Mouse (Mus musculus): ENCODE data around the gene Gm49510.
A peak's percentile ranks its signal among the peaks of the same experiment; 100 is the strongest.

The Gm49510 gene

DNA sequence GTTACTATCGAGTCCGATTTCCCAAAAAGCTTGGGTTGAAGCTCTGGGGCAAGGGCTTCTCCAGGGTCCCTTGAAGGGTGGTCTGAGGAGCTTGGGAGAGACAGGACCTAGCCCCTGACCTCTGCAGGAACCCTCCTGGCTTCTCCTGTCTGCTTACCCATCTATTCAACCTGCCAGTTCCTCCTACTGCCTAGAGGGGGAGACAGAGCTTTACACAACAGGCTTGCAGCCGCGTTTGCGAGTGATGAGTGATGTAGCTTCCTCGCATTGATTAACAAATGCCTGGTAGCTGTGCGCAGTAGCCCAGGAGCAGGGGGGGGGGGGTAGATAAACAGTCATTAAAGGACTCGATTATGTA, 16.2 kb downstream of the Gm49510 start:
- peak; percentile 81 for DNase-seq (ENCODE audit: low spot score)

DNA sequence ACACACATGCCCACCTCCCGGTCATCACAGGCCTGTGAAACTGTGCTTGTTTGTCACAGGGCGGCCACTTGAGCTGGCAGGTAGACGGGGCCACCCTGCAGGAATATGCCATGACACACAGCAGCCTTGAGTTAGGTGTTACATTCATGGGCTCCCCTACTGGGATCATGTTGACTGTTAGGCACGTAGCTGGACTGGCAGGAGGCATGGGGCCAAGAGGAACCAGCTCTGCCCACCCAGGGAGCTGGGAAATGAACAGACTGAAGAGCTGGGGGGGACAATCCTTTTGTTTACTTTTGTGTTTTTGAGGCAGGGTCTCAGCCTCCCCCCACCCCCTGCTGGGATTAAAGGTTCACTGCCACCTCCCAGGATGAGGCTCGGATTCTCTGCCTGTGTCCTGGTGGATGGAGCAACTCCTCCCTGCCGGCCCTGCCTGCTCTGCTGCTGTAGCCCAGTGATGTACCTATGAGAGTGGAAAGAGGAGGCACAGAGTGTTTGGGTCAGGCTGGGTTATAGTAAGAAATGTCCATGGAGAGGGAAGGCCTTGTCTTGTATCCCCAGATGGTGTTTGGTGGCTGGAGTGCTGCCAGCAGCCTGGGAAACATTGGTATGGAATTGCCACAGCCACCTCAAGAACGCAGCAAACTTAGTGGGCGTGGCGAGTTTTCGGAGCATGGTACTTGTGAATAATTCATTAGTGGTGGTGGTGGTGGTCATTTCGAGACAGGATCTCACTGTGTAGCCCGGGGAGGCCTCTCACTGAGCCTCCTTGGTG, 16.8 kb downstream of the Gm49510 start:
- no peak for DNase-seq (ENCODE audit: low spot score)

DNA sequence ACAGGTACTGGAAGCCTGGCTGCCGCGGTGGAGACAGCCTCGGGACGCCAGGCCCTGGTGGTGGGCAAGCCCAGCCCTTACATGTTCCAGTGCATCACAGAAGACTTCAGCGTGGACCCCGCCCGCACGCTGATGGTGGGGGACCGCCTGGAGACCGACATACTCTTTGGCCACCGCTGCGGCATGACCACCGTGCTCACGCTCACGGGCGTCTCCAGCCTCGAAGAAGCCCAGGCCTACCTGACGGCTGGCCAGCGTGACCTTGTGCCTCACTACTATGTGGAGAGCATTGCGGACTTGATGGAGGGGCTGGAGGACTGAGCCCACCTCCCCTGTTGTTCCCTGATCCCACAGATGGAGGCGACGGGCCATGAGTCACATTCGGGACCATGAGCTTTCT, 18.7 kb downstream of the Gm49510 start:
- DNase-seq (ENCODE audit: low spot score), result no peak

DNA sequence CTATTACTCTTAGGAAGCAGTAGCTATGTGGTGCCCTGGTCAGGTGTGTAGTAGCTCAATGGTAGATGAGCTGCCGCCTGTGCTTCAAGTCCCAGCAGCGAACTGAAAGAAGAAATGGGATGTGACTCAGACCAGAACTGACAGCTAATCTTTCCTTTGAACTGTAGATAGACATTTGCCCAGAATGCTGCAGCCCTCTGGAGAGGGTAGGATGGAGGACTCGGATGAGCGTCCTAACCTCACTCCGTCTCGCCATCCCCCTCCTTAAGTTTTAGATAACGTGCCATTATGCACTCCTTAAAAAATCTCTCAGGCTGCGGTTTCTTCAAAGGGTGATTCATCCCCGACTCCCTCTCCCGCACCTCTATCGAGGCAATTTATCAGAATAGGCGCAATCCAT, 20.4 kb downstream of the Gm49510 start:
- DNase-seq (ENCODE audit: low spot score), result no peak

DNA sequence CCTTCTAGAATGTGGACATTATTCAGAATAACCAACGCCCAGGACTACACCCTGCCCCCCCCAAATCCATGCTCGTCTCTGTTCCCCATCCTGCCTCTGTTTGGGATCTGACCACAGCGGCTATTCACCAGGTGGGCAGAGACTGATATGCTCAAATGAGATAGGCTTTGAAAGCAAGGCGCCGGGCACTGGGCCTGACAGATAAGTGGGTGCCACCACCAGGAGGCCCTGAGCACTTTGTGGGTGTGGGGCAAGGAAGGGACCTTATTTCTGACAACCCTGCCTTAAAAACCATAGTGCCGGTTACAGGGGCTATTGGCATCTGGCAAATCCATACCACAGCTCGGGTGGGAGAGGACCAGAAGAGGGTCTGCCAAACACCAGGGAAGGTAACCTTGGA, 23.2 kb downstream of the Gm49510 start:
- no peak for DNase-seq (ENCODE audit: low spot score)

DNA sequence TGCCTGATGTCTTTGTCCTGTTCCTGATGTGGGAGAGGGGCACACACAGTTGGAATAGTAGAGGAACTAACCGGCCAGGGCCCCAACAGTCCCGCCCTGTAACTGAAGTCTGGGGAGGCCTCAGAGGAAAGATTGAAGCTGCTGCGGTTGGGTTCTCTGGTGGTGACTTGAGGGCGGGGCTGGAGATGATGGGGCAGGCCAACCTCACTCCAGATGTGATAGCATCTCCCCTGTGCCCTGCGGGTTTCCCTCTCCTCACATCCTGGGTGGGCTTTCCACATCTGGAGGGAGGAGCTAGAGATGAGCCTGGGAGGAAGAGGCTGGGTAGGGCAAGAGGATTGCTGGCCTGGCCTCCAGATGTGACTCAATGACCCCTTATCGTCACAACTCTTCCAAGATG, 24.1 kb downstream of the Gm49510 start:
- peak; percentile 80 for DNase-seq (ENCODE audit: low spot score)

DNA sequence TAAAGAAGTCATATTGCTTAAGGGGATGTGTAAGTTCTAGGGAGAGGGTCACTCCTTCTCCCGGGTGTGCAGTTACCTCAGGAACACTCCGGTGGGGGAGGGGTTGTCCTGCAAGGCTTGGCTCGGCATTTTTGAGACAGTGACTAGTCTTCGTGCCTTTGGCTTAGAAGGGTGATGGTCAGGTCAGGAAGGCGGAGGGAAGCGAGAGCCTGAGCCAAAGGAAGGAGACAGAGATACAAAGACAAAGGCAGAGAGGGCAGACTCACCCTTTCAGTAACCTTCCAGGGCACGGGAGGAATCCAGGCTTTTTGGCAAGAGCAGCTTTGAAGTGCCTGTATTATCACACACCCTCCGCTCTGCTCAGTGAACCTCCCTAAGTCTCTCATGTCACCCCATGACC, 25.7 kb downstream of the Gm49510 start:
- DNase-seq (ENCODE audit: low spot score), result no peak

DNA sequence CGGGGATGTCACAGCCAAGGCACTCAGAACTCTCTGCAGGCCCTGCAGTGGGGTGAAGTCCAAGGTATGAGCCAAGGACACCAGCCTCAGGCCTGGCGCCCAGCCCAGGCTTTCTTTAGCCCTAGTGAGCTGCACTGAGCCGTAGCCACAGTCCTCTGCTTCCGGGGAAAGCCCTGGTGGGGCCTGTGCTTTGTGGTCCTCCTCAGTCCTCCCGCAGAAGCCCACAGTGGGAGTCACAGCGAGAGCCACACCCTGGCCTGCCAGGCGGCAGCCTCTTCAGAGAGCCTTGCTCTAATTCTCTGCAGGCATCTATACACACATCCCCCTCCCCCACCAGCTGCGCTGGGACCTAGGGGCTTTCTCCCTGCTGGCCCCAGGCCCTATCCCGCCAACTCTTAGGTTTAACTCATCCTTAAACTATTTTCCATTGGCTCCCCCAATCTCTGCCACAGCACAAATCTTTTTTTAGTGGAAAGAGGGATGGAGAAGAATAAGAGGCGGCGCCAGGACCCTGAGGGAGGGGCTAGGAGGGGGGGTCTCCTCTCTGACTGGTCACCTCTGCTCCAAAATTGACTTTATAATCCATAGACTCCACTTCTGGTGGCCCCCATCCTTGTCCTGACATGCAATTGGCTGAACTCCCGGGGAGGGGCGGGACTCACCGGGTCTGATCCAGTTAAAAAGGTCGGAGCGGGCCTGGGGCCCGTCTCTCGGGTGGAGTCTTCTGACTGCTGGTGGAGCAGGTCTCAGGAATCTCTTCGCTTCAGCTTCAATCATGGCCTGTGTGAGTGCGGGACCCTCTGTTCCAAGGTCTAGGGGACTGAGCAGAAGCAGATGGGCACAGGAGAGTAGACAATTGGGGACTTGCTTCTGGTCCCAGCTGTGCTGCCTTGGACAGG, 26.8 kb downstream of the Gm49510 start, which contains the start of gene Lgals1:
TSS of gene Lgals1 (plus strand) at position 705 of the 899 bp plus-strand sequence.
- peak; percentile 53 for DNase-seq (ENCODE audit: low spot score)

DNA sequence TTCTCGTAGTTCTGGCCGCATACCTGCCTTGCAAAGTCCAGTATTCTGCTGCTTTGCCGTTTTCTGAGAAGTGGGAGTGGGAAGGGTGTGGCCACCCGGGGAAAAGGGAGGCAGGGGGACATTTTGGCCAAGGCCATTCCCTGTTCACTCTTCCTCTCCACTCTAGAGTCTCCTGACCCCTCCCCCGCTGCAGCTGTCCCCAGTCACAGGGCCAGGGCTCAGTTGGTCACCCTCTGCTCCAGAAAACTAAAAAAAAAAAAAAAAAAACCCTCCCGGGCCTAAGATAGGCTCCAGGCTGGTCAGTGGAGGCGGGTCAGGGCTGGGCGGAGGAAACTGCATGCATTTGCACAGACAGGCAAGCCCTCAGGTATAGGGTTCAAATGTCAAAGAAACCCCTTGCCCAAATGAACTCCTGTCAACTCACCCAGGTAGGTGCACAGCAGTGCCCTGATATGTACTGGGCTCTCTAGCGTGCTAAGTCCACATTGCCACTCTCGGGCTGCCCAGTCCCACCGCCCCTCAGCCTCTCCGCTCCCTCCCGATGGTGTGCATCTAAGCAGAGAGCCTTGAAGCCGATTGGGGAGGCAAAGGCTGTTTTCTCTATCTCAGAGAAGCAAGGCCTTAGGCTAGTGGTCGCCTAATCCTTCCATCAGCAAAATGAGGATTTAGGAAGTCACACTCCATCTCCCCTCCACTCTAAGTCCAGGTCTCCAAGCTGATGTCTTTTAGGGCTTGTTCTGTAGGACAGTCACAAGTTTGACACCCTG, 27.7 kb downstream of the Gm49510 start:
- DNase-seq (ENCODE audit: low spot score), result no peak

DNA sequence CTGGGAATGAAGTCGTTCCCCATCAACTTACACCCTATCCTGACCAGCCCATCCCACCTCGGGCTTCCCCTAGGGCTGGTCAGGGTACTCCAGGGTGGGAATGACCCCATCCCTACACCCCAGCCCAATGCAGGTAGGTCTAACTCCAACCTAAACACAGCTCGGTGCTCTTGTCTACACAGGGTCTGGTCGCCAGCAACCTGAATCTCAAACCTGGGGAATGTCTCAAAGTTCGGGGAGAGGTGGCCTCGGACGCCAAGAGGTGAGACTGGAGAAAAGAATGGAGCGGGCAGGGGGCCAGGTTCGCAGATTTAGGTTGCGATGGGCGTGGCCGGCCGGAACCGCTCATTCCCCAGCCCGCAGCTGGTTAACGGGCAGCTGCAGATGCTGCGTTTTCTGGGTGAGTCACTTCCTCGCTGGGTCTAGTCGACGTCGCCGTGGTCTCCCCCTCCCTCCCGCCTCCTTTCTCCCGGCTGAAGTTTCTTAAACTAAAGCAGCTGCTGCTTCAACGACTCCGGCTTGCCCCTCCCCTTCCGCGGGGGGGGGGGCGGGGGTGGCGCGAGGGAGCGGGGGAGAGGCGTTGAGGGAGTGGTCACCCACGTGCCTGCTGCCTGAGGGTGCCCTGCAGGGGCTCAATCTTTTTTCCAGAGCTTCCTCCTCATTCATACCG, 28.5 kb downstream of the Gm49510 start:
- DNase-seq (ENCODE audit: low spot score), result peak; percentile 88

DNA sequence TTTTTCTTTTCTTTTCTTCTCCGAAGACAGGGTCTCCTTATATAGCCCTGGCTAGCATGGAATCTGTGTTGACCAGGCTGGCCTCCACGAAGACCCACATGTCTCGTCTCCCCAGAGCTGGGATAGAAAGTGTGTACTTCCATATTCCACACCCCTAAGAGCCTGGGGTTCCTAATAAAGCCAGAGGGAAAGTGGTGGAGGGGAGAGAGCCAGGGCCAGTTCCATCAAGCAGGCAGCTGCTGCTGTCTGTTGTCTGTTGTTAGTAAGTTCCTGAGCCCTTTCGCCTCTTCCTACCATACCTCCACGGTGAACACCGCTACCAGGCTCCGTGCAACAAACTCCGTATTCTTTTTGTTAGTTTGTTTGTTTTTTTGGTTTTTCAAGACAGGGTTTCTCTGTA, 29.1 kb downstream of the Gm49510 start:
- no peak for DNase-seq (ENCODE audit: low spot score)

DNA sequence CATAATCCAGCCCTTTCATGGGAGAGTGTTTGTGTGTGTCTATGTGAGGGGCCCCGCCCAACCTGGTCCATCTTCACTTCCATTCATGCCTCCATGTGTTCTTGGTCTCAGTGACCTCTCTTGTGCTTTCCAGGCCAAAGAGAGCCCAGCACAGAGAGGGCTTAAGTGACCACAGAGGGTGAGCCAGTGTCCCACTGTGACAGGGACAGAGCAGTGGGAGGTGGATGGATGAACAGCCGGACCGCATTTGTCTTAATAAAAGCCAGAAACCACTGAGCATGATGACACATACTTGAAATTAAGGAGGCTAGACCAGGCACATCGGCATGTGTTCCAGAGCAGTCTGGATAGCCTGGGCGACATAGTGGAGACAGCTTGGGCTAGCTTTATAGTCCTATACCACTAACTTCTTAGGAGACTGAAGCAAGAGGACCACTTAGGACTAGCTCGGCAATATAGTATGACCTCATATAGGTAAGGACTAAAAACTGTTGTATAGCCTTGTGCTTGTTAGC, 30.8 kb downstream of the Gm49510 start:
- DNase-seq (ENCODE audit: low spot score), result no peak

DNA sequence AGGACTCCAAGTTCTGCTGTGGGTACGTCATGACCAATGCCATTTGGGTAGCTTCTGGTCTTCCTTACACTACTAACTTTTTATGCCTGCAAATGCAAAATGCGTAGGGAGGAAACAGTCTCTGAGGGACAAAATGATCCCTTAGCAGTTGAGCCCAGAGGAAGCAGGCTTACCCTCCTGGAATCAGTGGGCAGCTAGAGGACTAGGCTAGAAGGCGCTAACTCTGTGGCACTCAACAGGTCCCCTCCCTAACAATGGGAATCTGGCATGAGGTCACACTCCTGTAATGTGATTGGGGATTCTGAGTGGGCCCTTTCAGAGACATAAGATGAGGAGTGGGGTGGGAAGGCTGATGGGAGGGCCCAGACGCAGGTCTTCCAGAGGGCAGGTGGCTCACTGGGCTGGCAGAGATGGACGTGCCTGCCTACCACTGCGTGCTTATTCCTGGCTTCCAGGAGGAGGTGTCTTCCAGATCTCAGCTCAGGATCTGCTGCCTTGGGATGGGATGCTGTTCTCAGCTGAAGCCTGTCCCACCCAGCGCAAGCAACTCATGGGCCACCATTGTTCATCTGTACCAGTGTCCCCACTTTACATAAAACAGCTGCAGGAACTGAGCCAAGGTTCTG, 31.4 kb downstream of the Gm49510 start:
- DNase-seq (ENCODE audit: low spot score), result no peak

DNA sequence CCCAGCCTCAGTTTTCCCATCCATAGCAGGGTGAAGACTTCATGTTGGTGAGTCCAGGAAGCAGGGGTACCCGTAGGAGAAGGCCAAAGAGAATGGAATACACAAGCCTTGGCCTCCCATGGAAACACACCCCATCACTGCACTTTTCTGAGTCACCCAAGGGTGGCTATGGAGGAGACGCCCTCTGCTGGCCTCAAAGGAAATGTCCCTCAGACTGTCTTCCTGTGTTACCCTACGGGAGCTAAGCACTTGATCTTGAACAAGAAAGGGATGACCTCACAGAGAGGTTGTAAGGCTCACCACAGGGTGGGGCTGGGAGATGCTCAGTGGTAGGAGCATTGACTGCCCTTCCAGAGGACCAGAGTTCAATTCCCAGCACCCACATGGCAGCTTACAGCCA, 32.1 kb downstream of the Gm49510 start:
- peak; percentile 84 for DNase-seq (ENCODE audit: low spot score)

DNA sequence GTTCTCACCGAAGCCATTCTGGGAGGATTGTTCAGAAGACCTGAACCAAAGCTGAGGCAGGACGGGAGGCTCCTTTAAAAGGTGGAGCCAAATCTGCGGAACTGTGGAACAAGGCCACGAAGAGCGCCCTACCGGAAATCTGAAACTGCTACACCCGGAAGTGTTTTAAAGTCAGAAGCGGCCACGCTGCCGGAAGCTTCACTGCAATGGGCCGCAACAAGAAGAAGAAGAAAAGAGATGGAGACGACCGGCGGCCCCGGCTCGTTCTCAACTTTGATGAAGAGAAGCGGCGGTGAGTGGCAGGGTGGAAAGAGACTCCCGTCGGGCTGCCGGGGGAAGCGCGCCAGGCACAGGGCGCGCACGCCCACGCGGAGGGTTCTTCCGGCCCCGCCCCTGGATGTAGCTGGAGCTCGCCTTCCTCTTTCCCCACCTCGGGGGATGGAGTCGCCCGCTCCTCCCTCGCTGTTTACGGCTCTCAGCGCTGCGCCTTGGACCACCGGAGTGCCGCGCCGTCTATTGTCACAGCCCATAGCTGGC, 35.4 kb downstream of the Gm49510 start, which contains the start of gene Nol12:
TSS of gene Nol12 (plus strand) at position 150 of the 537 bp plus-strand sequence.
- peak; percentile 85 for DNase-seq (ENCODE audit: low spot score)

DNA sequence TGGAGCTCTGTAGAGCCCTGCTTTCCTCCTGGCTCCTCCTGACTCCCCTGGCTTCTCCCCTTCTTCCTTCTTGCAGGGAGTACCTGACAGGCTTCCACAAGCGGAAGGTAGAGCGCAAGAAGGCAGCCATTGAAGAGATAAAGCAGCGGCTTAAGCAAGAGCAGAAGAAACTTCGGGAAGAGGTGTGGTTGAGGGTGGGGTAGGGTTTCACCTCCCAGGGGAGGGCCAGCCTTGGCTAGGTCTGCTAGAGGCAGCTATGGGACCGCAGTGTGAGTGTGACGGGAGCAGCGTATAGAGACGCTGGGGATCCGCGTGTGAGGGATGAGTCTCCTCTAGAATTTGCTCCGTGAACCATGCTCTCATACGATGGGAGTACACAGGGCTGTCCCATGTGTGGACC, 36.9 kb downstream of the Gm49510 start:
- DNase-seq (ENCODE audit: low spot score), result no peak

DNA sequence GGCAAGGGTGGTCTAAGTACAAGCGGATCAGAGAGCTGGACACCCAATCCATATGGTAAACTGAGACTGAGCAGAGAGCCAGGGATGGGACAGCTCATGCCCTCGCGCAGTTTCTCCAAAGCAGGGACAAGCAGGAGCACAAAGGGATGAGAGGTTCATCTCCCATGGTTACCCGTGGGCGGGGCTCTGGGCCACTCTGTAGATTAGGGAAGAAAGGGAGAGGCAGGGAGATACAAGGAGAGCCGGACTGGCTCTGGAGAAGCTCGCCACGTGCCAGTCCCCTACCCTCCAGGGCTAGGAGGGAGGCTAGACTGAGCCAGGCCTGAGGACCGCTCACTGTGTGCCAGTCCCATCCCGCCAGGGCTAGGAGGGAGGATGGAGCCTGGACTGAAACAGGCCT, 37.8 kb downstream of the Gm49510 start:
- DNase-seq (ENCODE audit: low spot score), result no peak

DNA sequence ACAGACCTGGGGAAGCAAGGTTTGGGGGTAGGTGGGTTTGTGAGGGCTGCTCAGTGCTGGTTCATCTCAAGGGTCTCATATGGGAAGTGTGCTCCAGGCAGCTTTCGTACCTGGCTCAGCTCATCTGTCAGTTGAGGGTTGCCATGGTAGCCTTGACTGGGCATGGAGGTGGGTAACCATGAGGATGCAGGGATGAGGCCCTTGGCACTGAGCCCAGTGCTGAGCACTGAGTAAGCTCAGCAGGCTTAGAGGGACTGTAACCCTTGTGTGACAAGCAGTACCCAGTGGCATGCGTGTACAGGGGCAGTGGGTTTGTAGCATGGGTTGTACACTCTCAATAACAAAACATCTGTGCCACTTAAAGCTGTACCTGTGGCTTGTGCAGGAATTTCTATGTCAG, 38.5 kb downstream of the Gm49510 start:
- no peak for DNase-seq (ENCODE audit: low spot score)

DNA sequence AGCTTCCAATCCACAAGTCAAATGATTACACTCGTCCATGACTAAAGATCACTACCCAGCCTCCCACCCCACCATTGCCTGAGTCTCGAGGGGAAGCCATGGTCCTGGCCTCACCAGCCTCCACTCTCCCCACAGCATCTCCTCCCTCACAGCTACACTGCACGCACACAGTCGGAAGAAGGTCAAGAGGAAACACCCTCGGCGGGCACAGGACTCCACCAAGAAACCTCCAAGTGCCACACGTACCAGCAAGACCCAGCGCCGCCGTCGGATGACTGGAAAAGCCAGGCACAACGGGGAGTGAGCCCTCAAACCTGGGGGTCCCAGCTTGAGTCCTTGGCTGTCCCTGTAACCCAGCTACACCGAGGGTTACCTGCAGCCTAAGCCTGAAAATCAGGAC, 40.9 kb downstream of the Gm49510 start:
- DNase-seq (ENCODE audit: low spot score), result no peak

DNA sequence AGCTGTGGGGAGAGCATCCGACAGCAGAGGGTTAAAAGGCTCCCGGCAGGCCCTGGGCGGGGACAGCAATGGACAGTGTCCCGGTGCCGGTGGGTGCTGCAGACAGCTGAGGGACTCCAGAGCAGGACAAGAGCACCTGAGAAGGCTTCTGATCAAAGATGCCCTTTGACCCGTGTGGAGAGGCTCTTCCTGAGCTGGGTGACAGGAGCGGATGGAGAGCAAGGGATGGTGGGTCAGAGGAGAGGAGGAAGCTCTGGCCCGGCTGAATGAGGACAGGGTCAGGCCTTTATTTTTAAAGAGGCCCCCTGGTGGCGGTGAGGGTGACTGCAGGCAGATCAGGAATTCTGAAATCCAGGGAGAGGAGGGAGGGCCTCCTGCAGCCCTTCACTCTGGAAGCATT, 43.2 kb downstream of the Gm49510 start:
- DNase-seq (ENCODE audit: low spot score), result peak; percentile 43

DNA sequence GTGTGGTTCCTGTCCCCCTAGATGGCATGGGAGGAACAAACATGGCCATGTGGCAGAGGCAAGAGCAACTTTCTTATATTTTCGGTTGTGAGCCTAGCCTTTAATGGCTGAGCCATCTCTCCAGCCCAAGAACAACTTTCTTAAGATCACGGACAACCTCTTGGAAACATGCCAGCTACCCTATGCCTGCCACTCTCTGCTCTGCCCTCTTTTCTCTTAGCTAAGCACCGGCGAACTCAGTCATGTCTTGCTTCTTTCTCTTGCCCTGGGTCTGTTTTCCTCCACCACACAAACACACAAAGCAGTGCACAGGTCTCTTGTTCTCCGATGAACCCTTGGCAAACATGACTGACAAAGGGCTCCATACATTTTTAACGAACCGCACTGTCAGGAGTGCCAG, 46.8 kb downstream of the Gm49510 start:
- DNase-seq (ENCODE audit: low spot score), result no peak
